Mouse (Mus musculus) adipose tissue, adult 10 weeks (tissue): ENCODE data around the gene Nfatc4. TPM values are rescaled to one million over a fixed set of nuclear protein-coding genes. Genes with fewer than 3 reads are reported as not detected.

Source experiments
- polyA plus RNA-seq: library from polyadenylated mRNA; stranded (reverse); fragments of 350-450 nt; fragmentation: Illumina TruSeq; extraction: RNeasy Lipid Tissue Mini Kit (QIAGEN cat#74804); gene quantifications from one replicate; pipeline ENCODE4 v1.2.3, GENCODE M21; 2014; ENCODE audit warnings: low read depth, low replicate concordance

The Nfatc4 gene
- 8.8 TPM for polyA plus RNA-seq

GRCm38 (mm10) chr14:55822991-55823762 lies at the start of gene Nfatc4:
Nfatc4 (plus strand) TSS chr14:55823144.

GRCm38 (mm10) chr14:55783958-55784235 lies 39.0 kb upstream of the Nfatc4 start, which contains the start of gene Adcy4:
Adcy4 (minus strand) TSS chr14:55784095.

GRCm38 (mm10) chr14:55788256-55789050 lies 34.5 kb upstream of the Nfatc4 start, which contains the start of gene Ripk3:
Ripk3 (minus strand) TSS chr14:55788865.

GRCm38 (mm10) chr14:55853621-55854285 lies 30.8 kb downstream of the Nfatc4 start, which contains the start of gene Nynrin:
Nynrin (plus strand) TSS chr14:55854010.

Other genes starting within 250 kb of the Nfatc4 start
- gene Fitm1, start 247.5 kb upstream of the Nfatc4 start, polyA plus RNA-seq, result 0.46 TPM
- gene Psme1, start 245.0 kb upstream of the Nfatc4 start, polyA plus RNA-seq, result 110 TPM
- gene Emc9, start 237.8 kb upstream of the Nfatc4 start, polyA plus RNA-seq, result 40.1 TPM
- gene Psme2, start 232.0 kb upstream of the Nfatc4 start, polyA plus RNA-seq, result 153 TPM
- 20.2 TPM for gene Rnf31, start 231.4 kb upstream of the Nfatc4 start, polyA plus RNA-seq
- 46.8 TPM for gene Irf9, start 219.6 kb upstream of the Nfatc4 start, polyA plus RNA-seq
- gene Rec8, start 205.1 kb upstream of the Nfatc4 start, polyA plus RNA-seq, result 25.8 TPM
- gene Ipo4, start 187.2 kb upstream of the Nfatc4 start, polyA plus RNA-seq, result 45.8 TPM
- 0.86 TPM for gene Gm49378, start 185.2 kb upstream of the Nfatc4 start, polyA plus RNA-seq
- gene Tm9sf1, start 179.3 kb upstream of the Nfatc4 start, polyA plus RNA-seq, result 96.9 TPM
- gene Tssk4, start 173.0 kb upstream of the Nfatc4 start, polyA plus RNA-seq, result 5.4 TPM
- 46.3 TPM for gene Mdp1, start 162.6 kb upstream of the Nfatc4 start, polyA plus RNA-seq
- 25.4 TPM for gene Gmpr2, start 151.2 kb upstream of the Nfatc4 start, polyA plus RNA-seq
- gene Nedd8, start 151.0 kb upstream of the Nfatc4 start, polyA plus RNA-seq, result 186 TPM
- gene Tinf2, start 141.3 kb upstream of the Nfatc4 start, polyA plus RNA-seq, result 14.4 TPM
- gene Tgm1, start 109.2 kb upstream of the Nfatc4 start, polyA plus RNA-seq, result 2.5 TPM
- gene Rabggta, start 100.9 kb upstream of the Nfatc4 start, polyA plus RNA-seq, result 28.8 TPM
- gene Dhrs1, start 77.5 kb upstream of the Nfatc4 start, polyA plus RNA-seq, result 77.8 TPM
- gene Nop9, start 77.5 kb upstream of the Nfatc4 start, polyA plus RNA-seq, result 15.5 TPM
- 5.3 TPM for gene Cideb, start 64.7 kb upstream of the Nfatc4 start, polyA plus RNA-seq
- 0.77 TPM for gene Ltb4r2, start 61.7 kb upstream of the Nfatc4 start, polyA plus RNA-seq
- gene Ltb4r1, start 57.2 kb upstream of the Nfatc4 start, polyA plus RNA-seq, result 2.9 TPM
- 9.6 TPM for gene Adcy4, start 39.0 kb upstream of the Nfatc4 start, polyA plus RNA-seq
- 3.7 TPM for gene Ripk3, start 34.3 kb upstream of the Nfatc4 start, polyA plus RNA-seq
- gene Nynrin, start 30.9 kb downstream of the Nfatc4 start, polyA plus RNA-seq, result 4.7 TPM
- 0.21 TPM for gene Cbln3, start 61.2 kb downstream of the Nfatc4 start, polyA plus RNA-seq
- gene Khnyn, start 61.8 kb downstream of the Nfatc4 start, polyA plus RNA-seq, result 19.3 TPM
- 52.9 TPM for gene Sdr39u1, start 77.1 kb downstream of the Nfatc4 start, polyA plus RNA-seq
- 7.3 TPM for gene Cma1, start 121.5 kb downstream of the Nfatc4 start, polyA plus RNA-seq
- not detected for gene Cma2, start 127.8 kb downstream of the Nfatc4 start, polyA plus RNA-seq
- not detected for gene Mcpt1, start 194.8 kb downstream of the Nfatc4 start, polyA plus RNA-seq
- gene Mcpt9, start 207.4 kb downstream of the Nfatc4 start, polyA plus RNA-seq, result not detected
- not detected for gene Mcpt2, start 218.9 kb downstream of the Nfatc4 start, polyA plus RNA-seq
- 7.4 TPM for gene Mcpt4, start 239.2 kb downstream of the Nfatc4 start, polyA plus RNA-seq